Mouse (Mus musculus) erythroid progenitor cell, adult 5-6 weeks (primary cell): ENCODE data around the gene Emb. TPM values are rescaled to one million over a fixed set of nuclear protein-coding genes. Genes with fewer than 3 reads are reported as not detected.
"Not testable (repeated sequence)": the region's sequence is repeated elsewhere in the genome, so short reads cannot be mapped to it uniquely, and the experiment has no call there.

ENCODE experiments used
- ATAC-seq: replicated peaks from 2 replicates; pipeline ENCODE4 v1.8.0; 2016; ENCODE audit warnings: moderate number of reproducible peaks, mild to moderate bottlenecking, moderate TSS enrichment, inconsistent platforms; ENCODE audit not compliant: poor library complexity, low FRiP score, severe bottlenecking
- total RNA-seq, 2 experiments: library from RNA; stranded (forward) in 1 of 2; stranded (reverse) in 1 of 2; fragments of 150-400 nt in 1 of 2; fragments of 186-747, 209-891 nt in 1 of 2; gene quantifications; 2 replicates each; pipeline versions ENCODE4 v1.2.3 to v1.2.4; 2015 to 2017; ENCODE audit warnings: low replicate concordance in 2 of 2

Gene Emb
- total RNA-seq (2015; ENCODE audit: low replicate concordance) (35.7 and 45.3 TPM in 2 replicates), total RNA-seq (2017; ENCODE audit: low replicate concordance) (30.4 and 32.5 TPM in 2 replicates)

- ATAC-seq: no peak
Measured at GRCm38 (mm10) chr13:117208236-117208635, at the start of gene Emb. Gene Emb, plus strand, starts transcription at chr13:117208536.

- ATAC-seq: no peak
Measured at GRCm38 (mm10) chr13:117163906-117164305, 44.4 kb upstream of the Emb start.

GRCm38 (mm10) chr13:117165071-117165470, 43.3 kb upstream of the Emb start:
- ATAC-seq: no peak

GRCm38 (mm10) chr13:117180912-117181311, 27.4 kb upstream of the Emb start:
- ATAC-seq: not testable (repeated sequence)

- no peak for ATAC-seq
Measured at GRCm38 (mm10) chr13:117183288-117183687, 25.0 kb upstream of the Emb start.

- ATAC-seq: no peak
Measured at GRCm38 (mm10) chr13:117185329-117185728, 23.0 kb upstream of the Emb start.

- ATAC-seq: no peak
Measured at GRCm38 (mm10) chr13:117192161-117192560, 16.2 kb upstream of the Emb start.

GRCm38 (mm10) chr13:117193422-117193983, 14.8 kb upstream of the Emb start:
- no peak for ATAC-seq

- no peak for ATAC-seq
Measured at GRCm38 (mm10) chr13:117195569-117196495, 12.5 kb upstream of the Emb start.

- no peak for ATAC-seq
Measured at GRCm38 (mm10) chr13:117197666-117198065, 10.7 kb upstream of the Emb start.

- ATAC-seq: no peak
Measured at GRCm38 (mm10) chr13:117198402-117199083, 9.8 kb upstream of the Emb start.

- no peak for ATAC-seq
Measured at GRCm38 (mm10) chr13:117202755-117203471, 5.4 kb upstream of the Emb start.

GRCm38 (mm10) chr13:117204685-117205084, 3.7 kb upstream of the Emb start:
- no peak for ATAC-seq

GRCm38 (mm10) chr13:117206066-117206465, 2.3 kb upstream of the Emb start:
- no peak for ATAC-seq

- no peak for ATAC-seq
Measured at GRCm38 (mm10) chr13:117211386-117211875, 3.1 kb downstream of the Emb start.

GRCm38 (mm10) chr13:117215481-117215880, 7.1 kb downstream of the Emb start:
- ATAC-seq: no peak

- ATAC-seq: no peak
Measured at GRCm38 (mm10) chr13:117216126-117216525, 7.8 kb downstream of the Emb start.

- ATAC-seq: no peak
Measured at GRCm38 (mm10) chr13:117216752-117217363, 8.5 kb downstream of the Emb start.

GRCm38 (mm10) chr13:117217621-117218020, 9.3 kb downstream of the Emb start:
- ATAC-seq: no peak
